Mouse (Mus musculus) kidney, embryonic 16.5 days (tissue): Measurements from ENCODE around the gene Srd5a3. TPM values are rescaled to one million over a fixed set of nuclear protein-coding genes. Genes with fewer than 3 reads are reported as not detected.
A peak's percentile ranks its signal among the peaks of the same experiment; 100 is the strongest.
"Not testable (repeated sequence)": the region's sequence is repeated elsewhere in the genome, so short reads cannot be mapped to it uniquely, and the experiment has no call there.

Experiments used
- ATAC-seq: fragments of 200-750 bp; cut with Nextera tagmentation; 2 replicates; pipeline ENCODE4 v1.8.0; 2017; ENCODE audit warnings: moderate TSS enrichment; ENCODE audit not compliant: low FRiP score, low TSS enrichment
- H3K27ac ChIP-seq: fragments of 300-500 bp; sonication (generic); 2 replicates; pipeline ENCODE4 v1.5.1; 2014; ENCODE audit warnings: low read length
- H3K27me3 ChIP-seq: fragments of 300-500 bp; sonication (generic); 2 replicates; pipeline ENCODE4 v1.6.1; 2014; ENCODE audit warnings: low read length, control low read depth, mixed read lengths; ENCODE audit not compliant: insufficient read depth
- H3K36me3 ChIP-seq: fragments of 300-500 bp; sonication (generic); 2 replicates; pipeline ENCODE4 v1.6.1; 2014; ENCODE audit warnings: low read length, control low read depth, mixed read lengths; ENCODE audit not compliant: insufficient read depth
- H3K4me1 ChIP-seq: fragments of 300-500 bp; sonication (generic); 2 replicates; pipeline ENCODE4 v1.6.1; 2014; ENCODE audit warnings: low read length, control low read depth, mixed read lengths; ENCODE audit not compliant: insufficient read depth
- H3K4me2 ChIP-seq: fragments of 300-500 bp; sonication (generic); replicated peaks from 2 replicates; pipeline ENCODE4 v1.6.1; 2014; ENCODE audit warnings: low read depth, low read length
- H3K4me3 ChIP-seq: fragments of 300-500 bp; sonication (generic); 2 replicates; pipeline ENCODE4 v1.5.1; 2014; ENCODE audit warnings: mild to moderate bottlenecking, low read length
- H3K9ac ChIP-seq: fragments of 300-500 bp; sonication (generic); replicated peaks from 2 replicates; pipeline ENCODE4 v1.6.1; 2014; ENCODE audit warnings: low read length
- H3K9me3 ChIP-seq: fragments of 300-500 bp; sonication (generic); 2 replicates; pipeline ENCODE4 v1.6.1; 2016; ENCODE audit warnings: low read length, control low read depth
- WGBS: fragments of 180-500 bp; shearing (Covaris S2); extraction: QIAGEN DNeasy Blood & Tissue Kit; methylation state at CpG from one replicate; pipeline ENCODE4 v1.1.7; 2014; 5-methylcytosine and 5-hydroxymethylcytosine counted together
- polyA plus RNA-seq: library from polyadenylated mRNA; unstranded; fragments of >200 nt; fragmentation: Nextera tagmentation; extraction: Ambion mirVana; gene quantifications from 2 replicates; pipeline ENCODE4 v1.2.1, GENCODE M21; 2015

The Srd5a3 gene
- 42.8 and 44.5 TPM in 2 replicates for polyA plus RNA-seq

DNA sequence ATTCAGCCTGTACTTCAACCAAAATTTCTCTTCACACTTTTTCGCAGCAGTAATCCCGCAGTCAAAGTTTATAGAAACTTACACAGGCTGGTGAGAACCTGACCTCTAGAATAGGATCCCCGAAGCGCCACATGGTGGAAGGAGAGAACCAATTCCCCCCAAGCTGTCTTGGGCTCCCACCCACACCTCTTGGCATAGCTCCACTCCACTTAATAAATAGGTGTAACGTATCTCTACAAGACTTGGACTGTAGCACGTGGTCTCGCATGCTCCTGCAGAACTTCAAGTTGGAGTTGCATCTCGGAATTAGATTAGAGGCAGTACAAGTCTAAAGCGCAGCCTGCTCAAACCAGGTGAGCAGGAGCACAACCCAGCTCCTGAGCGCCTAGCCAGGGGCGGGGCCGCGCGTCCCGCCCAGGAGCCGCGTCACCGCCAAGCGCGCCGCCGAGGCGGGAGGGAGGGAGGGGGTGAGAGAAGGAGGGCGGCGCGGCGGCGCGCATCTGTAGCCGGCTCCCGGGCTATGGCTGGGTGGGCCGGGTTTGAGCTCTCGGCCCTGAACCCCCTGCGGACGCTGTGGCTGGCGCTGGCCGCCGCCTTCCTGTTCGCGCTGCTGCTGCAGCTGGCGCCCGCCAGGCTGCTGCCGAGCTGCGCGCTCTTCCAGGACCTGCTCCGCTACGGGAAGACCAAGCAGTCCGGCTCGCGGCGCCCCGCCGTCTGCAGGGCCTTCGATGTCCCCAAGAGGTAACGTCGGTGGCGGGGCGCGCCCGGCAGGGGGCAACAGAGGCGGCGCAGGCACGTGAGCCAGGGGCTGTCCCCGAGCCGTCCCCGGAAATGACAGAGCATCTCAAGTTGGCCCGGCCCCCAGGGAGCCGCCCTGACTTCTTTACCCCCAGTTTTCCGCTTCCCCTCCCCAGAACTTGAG is at the start of gene Srd5a3:
Gene Srd5a3, plus strand, starts transcription at position 464 of the 922 bp plus-strand sequence.
- H3K4me3 ChIP-seq: peak within 1 kb of the TSS; percentile 76
- no peaks in the 10 kb centered on the region for H3K27me3 ChIP-seq
- H3K9me3 ChIP-seq: no peaks in the 10 kb centered on the region

DNA sequence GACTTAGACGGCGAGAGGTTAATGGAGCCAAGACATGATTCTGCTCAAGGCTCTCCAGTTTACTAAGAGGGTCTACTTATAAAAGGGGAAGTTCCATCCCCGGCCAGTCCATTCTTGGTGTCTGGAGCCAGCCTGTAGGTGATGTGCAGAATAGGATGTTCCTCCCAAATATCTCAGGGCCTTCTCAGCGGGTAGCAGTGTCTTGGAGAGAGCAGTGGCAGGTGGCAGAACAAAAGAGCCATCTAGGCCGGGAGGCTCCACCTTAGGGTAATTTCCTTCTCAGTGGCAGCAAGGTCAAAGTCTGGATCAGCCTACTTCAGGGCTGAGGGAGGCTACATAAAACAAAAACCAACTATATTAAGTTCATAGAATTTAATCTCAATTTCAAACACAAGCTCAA is 36.3 kb upstream of the Srd5a3 start:
- H3K9ac ChIP-seq, H3K27me3 ChIP-seq, H3K4me3 ChIP-seq, H3K9me3 ChIP-seq, H3K36me3 ChIP-seq, H3K27ac ChIP-seq, H3K4me2 ChIP-seq, ATAC-seq, H3K4me1 ChIP-seq: not testable (repeated sequence)
- WGBS: 82% methylated on average over 5 of the region's 5 CpGs

More for the DNA sequence above, at the start of gene Srd5a3:
- WGBS: 1% methylated on average over 56 of the region's 69 CpGs
- Histone ChIP-seq H3K36me3 (no peaks in the 10 kb centered on the region), H3K9ac (peak within 1 kb of the TSS; percentile 96), H3K4me2 (peak within 1 kb of the TSS; percentile 82), H3K4me1 (peaks cover 15% of the 10 kb centered on the region), H3K27ac (peak within 1 kb of the TSS; percentile 100)
- ATAC-seq: peak; percentile 98

DNA sequence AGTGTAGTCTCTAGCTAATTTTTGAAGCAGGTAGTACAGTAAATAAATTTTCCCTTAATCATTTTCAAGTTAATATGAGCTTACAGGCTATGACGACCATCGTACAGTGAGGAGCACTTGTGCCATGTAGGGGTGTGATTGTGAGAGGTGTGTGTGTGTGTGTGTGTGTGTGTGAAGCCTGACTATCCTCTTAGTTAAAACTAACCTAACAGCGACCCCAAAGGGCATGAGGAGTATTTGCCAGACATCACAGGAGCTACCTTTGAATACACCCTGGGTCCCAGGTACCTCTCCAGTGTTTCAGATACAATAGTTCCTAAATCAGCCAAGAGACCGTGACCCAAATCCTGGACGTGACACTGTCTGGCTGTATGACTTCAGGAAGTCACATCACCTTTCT is 32.8 kb upstream of the Srd5a3 start:
- Histone ChIP-seq H3K4me3 (no peak overlapping the region), H3K27ac (no peak overlapping the region), H3K27me3 (no peaks in the 10 kb centered on the region), H3K4me2 (no peak overlapping the region), H3K9me3 (no peaks in the 10 kb centered on the region), H3K4me1 (no peaks in the 10 kb centered on the region), H3K36me3 (no peaks in the 10 kb centered on the region), H3K9ac (no peak overlapping the region)
- ATAC-seq: no peak
- WGBS: 81% methylated on average over 5 of the region's 5 CpGs

DNA sequence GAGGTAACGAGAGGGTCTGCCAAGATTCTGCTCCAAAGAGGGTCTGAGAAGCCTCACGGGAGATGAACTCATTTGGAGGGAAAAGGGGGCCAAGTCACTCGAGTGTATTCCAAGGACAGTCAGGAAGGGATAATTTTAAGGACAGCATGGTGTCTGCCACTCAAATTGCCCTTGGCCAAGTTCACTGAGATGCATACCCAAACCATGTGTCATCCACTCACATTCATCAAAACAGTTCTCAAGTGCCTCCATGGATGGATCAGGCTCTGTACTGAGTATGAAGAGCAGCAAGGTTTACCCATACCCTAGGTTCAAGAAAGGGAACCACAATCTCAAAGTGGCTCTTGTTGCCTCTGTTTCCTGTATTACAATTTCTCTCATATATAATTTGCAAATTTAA is 31.6 kb upstream of the Srd5a3 start:
- Histone ChIP-seq H3K9me3 (no peaks in the 10 kb centered on the region), H3K4me3 (no peak overlapping the region), H3K36me3 (no peaks in the 10 kb centered on the region), H3K27ac (no peak overlapping the region), H3K27me3 (no peaks in the 10 kb centered on the region), H3K4me2 (no peak overlapping the region), H3K9ac (no peak overlapping the region), H3K4me1 (no peaks in the 10 kb centered on the region)
- no peak for ATAC-seq
- WGBS: 86% methylated on average over 3 of the region's 3 CpGs

DNA sequence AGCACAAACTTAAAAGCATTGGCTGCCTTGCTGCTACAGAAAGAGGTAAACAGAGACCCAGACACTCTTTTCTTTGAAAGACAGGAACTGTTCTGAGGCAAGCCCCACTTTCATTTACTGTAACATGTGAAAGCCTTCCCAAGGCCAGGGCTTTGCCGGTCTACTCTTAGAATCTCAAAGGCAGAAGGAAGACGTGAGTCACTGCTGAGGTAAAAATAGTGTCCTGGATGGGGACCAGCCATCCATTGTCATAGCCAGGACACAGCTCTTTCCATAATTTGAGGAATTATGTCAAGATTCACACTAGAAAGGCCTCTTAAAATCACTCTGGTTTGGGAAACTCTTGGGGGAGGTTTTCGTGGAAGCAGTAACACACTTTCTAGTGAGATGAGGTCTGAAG is 28.9 kb upstream of the Srd5a3 start:
- 82% methylated on average over 3 of the region's 3 CpGs for WGBS
- no peak overlapping the region for H3K27ac ChIP-seq
- H3K4me1 ChIP-seq: no peaks in the 10 kb centered on the region
- no peaks in the 10 kb centered on the region for H3K9me3 ChIP-seq
- H3K27me3 ChIP-seq: no peaks in the 10 kb centered on the region
- no peak for ATAC-seq
- H3K4me2 ChIP-seq: no peak overlapping the region
- H3K4me3 ChIP-seq: no peak overlapping the region
- H3K36me3 ChIP-seq: no peaks in the 10 kb centered on the region
- no peak overlapping the region for H3K9ac ChIP-seq

DNA sequence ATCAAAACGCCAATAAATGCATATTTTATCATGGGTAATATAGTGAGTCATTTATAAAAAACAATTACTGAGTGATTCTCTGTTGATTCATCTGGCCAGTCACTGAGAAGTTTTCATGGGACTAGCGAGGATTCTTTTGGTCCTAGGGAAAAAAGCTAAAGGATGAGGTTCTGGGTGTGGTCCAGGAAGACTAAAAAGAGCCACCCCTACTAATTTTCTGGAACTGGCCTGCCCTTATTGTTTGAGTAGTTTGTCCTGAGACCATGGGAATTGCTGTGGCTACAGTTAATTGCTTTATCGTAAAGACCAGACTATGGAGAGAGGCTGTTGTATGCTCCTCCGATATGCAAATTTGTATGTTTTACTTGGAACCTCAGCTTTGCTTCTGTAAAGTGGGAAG is 28.1 kb upstream of the Srd5a3 start:
- Histone ChIP-seq H3K4me2 (no peak overlapping the region), H3K4me3 (no peak overlapping the region), H3K27ac (no peak overlapping the region), H3K4me1 (no peaks in the 10 kb centered on the region), H3K27me3 (no peaks in the 10 kb centered on the region), H3K9me3 (no peaks in the 10 kb centered on the region), H3K9ac (no peak overlapping the region), H3K36me3 (no peaks in the 10 kb centered on the region)
- 85% methylated on average over 4 of the region's 4 CpGs for WGBS
- ATAC-seq: no peak

DNA sequence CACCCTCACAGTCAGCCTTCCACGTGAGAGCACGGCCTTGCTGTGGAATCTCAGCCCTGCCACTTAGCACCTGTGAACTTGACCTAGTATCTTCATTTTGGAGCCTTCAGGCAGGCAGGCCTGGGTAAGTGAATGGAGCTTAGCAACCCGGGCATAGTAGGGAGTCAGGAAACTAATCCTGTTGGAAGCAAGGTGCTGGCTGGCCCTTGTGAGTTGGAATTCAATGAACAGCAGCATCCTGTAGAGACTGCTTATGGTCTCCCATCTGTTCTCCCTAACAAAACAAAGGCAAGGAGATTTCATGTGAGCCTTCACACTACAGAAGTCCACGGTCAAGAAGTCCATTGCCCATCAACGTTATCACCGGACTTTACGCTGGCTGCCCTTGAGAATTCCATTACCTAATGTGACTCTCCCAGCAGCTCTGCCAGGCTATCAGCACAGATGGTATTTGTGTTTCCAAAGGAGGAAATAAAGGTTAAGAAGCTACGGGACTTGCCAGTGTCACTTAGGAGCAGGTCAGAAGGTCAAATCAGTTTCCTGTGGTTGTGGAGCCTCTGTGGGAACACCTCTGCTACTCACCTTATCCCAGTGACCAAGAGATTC is 24.5 kb upstream of the Srd5a3 start:
- 64% methylated on average over 8 of the region's 8 CpGs for WGBS
- H3K9ac ChIP-seq: no peak overlapping the region
- no peaks in the 10 kb centered on the region for H3K4me1 ChIP-seq
- H3K36me3 ChIP-seq: no peaks in the 10 kb centered on the region
- ATAC-seq: no peak
- H3K27ac ChIP-seq: no peak overlapping the region
- no peaks in the 10 kb centered on the region for H3K27me3 ChIP-seq
- H3K9me3 ChIP-seq: no peaks in the 10 kb centered on the region
- no peak overlapping the region for H3K4me2 ChIP-seq
- no peak overlapping the region for H3K4me3 ChIP-seq

DNA sequence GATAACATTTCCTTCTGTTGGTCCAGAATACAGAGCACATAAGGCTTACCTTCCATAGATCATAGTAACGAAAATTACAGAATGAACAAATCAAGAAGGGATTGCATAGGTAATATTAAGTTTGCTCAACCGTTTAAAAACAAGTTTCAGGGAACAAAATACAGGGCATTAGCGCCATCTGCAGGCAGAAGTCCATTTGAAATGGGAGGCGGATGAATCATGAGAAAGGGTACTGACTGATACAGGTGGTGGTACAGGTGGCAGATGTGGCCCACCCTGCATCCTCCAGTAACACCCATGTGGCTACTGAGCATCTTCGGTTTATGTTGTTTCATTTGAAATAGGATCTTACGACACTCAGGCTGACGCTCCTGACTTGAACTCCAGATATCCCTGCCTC is 21.6 kb upstream of the Srd5a3 start:
- no peak overlapping the region for H3K27ac ChIP-seq
- H3K9me3 ChIP-seq: peaks cover 7% of the 10 kb centered on the region
- no peak overlapping the region for H3K4me3 ChIP-seq
- H3K27me3 ChIP-seq: no peaks in the 10 kb centered on the region
- no peak overlapping the region for H3K4me2 ChIP-seq
- no peak for ATAC-seq
- WGBS: 31% methylated on average over 7 of the region's 7 CpGs
- no peaks in the 10 kb centered on the region for H3K36me3 ChIP-seq
- H3K4me1 ChIP-seq: no peaks in the 10 kb centered on the region
- H3K9ac ChIP-seq: no peak overlapping the region

DNA sequence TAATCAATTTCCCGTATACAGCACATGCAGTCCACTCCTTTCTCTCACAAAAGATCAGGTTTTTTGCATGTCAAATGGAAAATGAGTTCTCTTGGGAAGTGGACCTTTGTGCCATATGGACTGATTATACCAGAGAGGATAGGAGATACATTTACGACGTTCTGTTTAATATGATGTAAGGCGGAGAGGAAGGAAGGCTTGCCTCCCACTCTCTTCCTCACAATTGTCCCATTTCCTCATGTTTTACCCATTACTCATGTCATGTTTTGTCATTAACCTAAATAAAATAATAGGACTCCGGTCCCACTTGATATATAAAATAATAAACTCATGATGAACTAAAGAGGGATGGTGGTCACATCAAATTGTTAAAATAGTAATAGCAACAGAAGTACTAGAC is 19.4 kb upstream of the Srd5a3 start:
- no peaks in the 10 kb centered on the region for H3K36me3 ChIP-seq
- no peak overlapping the region for H3K4me2 ChIP-seq
- no peak for ATAC-seq
- H3K27ac ChIP-seq: no peak overlapping the region; the same call in 1 of the 2 replicates
- no peaks in the 10 kb centered on the region for H3K4me1 ChIP-seq
- WGBS: 73% methylated on average over 5 of the region's 5 CpGs
- H3K9ac ChIP-seq: no peak overlapping the region
- no peak overlapping the region for H3K4me3 ChIP-seq
- peaks cover 14% of the 10 kb centered on the region for H3K9me3 ChIP-seq
- no peaks in the 10 kb centered on the region for H3K27me3 ChIP-seq
